Mouse (Mus musculus) olfactory bulb, adult 2 months (tissue): Measurements from ENCODE around the gene Smurf1.

Source experiments
- CTCF ChIP-seq: fragments of 200-500 bp; IDR thresholded peaks from 2 replicates; pipeline ENCODE4 v1.5.1; 2012; ENCODE audit warnings: low read depth, mild to moderate bottlenecking, low read length, moderate library complexity; ENCODE audit not compliant: insufficient read depth
- POLR2A ChIP-seq: fragments of 200-500 bp; IDR thresholded peaks from 2 replicates; pipeline ENCODE4 v1.6.1; 2012; ENCODE audit warnings: mild to moderate bottlenecking, low read depth, low read length, moderate library complexity; ENCODE audit not compliant: insufficient read depth

DNA sequence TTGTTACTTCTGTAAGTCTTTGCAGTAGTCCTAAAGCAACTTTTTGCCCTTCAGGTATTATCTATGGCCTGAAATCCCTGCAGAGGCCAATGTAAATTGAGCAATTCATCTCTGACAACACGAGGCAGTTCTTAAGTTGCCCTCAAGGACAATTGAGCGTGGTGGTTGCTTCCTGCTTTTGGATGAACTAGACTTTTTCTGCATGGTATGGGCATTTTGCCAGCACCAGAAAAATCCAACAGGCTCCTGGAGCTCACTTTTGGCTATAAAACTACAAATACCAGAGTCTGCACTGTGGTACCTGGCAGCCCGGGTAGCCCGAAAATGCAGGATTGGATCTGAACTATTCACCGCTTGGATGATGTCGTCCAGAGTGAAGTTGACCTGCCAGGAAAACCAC is 39.9 kb upstream of the Smurf1 start:
- TF ChIP-seq CTCF, result no peak
- no peak for TF ChIP-seq POLR2A
